Mouse (Mus musculus): ENCODE results near the gene Card10.

The Card10 gene

GRCm38 (mm10) chr15:78834233-78835005, 31.6 kb upstream of the Card10 start:
- DNase-seq (ENCODE audit: low spot score), result no peak

GRCm38 (mm10) chr15:78833582-78833981, 30.7 kb upstream of the Card10 start:
- DNase-seq (ENCODE audit: low spot score), result peak; percentile 71

- peak; percentile 82 for DNase-seq (ENCODE audit: low spot score)
These were observed 29.9 kb upstream of the Card10 start for GRCm38 (mm10) chr15:78832701-78833123.

- no peak for DNase-seq (ENCODE audit: low spot score)
These were observed 29.1 kb upstream of the Card10 start for GRCm38 (mm10) chr15:78831720-78832657.

- no peak for DNase-seq (ENCODE audit: low spot score)
These were observed 28.2 kb upstream of the Card10 start for GRCm38 (mm10) chr15:78830742-78831719.

- no peak for DNase-seq (ENCODE audit: low spot score)
These were observed 26.8 kb upstream of the Card10 start for GRCm38 (mm10) chr15:78829636-78830035.

- no peak for DNase-seq (ENCODE audit: low spot score)
These were observed 25.5 kb upstream of the Card10 start for GRCm38 (mm10) chr15:78828315-78828714.

- DNase-seq (ENCODE audit: low spot score), result peak; percentile 84
These were observed 23.7 kb upstream of the Card10 start for GRCm38 (mm10) chr15:78826213-78827204.

- no peak for DNase-seq (ENCODE audit: low spot score)
These were observed 13.2 kb upstream of the Card10 start for GRCm38 (mm10) chr15:78816074-78816391.

- no peak for DNase-seq (ENCODE audit: low spot score)
These were observed 12.7 kb upstream of the Card10 start for GRCm38 (mm10) chr15:78815314-78816073.

- no peak for DNase-seq (ENCODE audit: low spot score)
These were observed 10.8 kb upstream of the Card10 start for GRCm38 (mm10) chr15:78813603-78814002.

GRCm38 (mm10) chr15:78810146-78810545, 7.3 kb upstream of the Card10 start:
- no peak for DNase-seq (ENCODE audit: low spot score)

- DNase-seq (ENCODE audit: low spot score), result no peak
These were observed 6.9 kb upstream of the Card10 start for GRCm38 (mm10) chr15:78809739-78810138.

- DNase-seq (ENCODE audit: low spot score), result no peak
These were observed 6.1 kb upstream of the Card10 start for GRCm38 (mm10) chr15:78808980-78809379.

- no peak for DNase-seq (ENCODE audit: low spot score)
These were observed 4.3 kb upstream of the Card10 start for GRCm38 (mm10) chr15:78807141-78807540.

GRCm38 (mm10) chr15:78806614-78807013, 3.8 kb upstream of the Card10 start:
- DNase-seq (ENCODE audit: low spot score), result no peak

- DNase-seq (ENCODE audit: low spot score), result no peak
These were observed 2.5 kb upstream of the Card10 start for GRCm38 (mm10) chr15:78805351-78805750.

GRCm38 (mm10) chr15:78804326-78804725, 1.5 kb upstream of the Card10 start:
- DNase-seq (ENCODE audit: low spot score), result no peak

- peak; percentile 85 for DNase-seq (ENCODE audit: low spot score)
These were observed 658 bp upstream of the Card10 start for GRCm38 (mm10) chr15:78803499-78803900.

Measured in testis, postnatal 10 days (tissue).